Mouse (Mus musculus) embryo, embryonic 11 days (tissue): ENCODE data around the gene Anks6.

Source experiments
- DNase-seq: peaks from one replicate; pipeline ENCODE4 v3.0.0-alpha.2; 2015

The Anks6 gene

GRCm38 (mm10) chr4:46988824-46989223 lies 68.4 kb downstream of the Anks6 start:
- no peak for DNase-seq

- DNase-seq, result no peak
Observed at GRCm38 (mm10) chr4:46988257-46988656, 69.0 kb downstream of the Anks6 start.

- DNase-seq, result no peak
Observed at GRCm38 (mm10) chr4:46987809-46988208, 69.4 kb downstream of the Anks6 start.

GRCm38 (mm10) chr4:46986054-46986453 lies 71.2 kb downstream of the Anks6 start:
- no peak for DNase-seq

- DNase-seq, result no peak
Observed at GRCm38 (mm10) chr4:46982912-46983311, 74.3 kb downstream of the Anks6 start.

- DNase-seq, result no peak
Observed at GRCm38 (mm10) chr4:46982094-46982493, 75.1 kb downstream of the Anks6 start.

GRCm38 (mm10) chr4:46978371-46978770 lies 78.9 kb downstream of the Anks6 start:
- DNase-seq, result no peak

- no peak for DNase-seq
Observed at GRCm38 (mm10) chr4:46977161-46977560, 80.1 kb downstream of the Anks6 start.

- DNase-seq, result no peak
Observed at GRCm38 (mm10) chr4:46976671-46977071, 80.6 kb downstream of the Anks6 start.

GRCm38 (mm10) chr4:46973322-46973721 lies 83.9 kb downstream of the Anks6 start:
- DNase-seq, result no peak

- no peak for DNase-seq
Observed at GRCm38 (mm10) chr4:46967981-46968380, 89.2 kb downstream of the Anks6 start.

- DNase-seq, result no peak
Observed at GRCm38 (mm10) chr4:46966551-46966950, 90.7 kb downstream of the Anks6 start.
